Mouse (Mus musculus) kidney, postnatal 14 days (tissue): ENCODE data around the gene Palm2.

Experiments used
- DNase-seq: peaks from one replicate; pipeline ENCODE4 v3.0.0; 2022; ENCODE audit warnings: mixed read lengths

Palm2 gene

DNA sequence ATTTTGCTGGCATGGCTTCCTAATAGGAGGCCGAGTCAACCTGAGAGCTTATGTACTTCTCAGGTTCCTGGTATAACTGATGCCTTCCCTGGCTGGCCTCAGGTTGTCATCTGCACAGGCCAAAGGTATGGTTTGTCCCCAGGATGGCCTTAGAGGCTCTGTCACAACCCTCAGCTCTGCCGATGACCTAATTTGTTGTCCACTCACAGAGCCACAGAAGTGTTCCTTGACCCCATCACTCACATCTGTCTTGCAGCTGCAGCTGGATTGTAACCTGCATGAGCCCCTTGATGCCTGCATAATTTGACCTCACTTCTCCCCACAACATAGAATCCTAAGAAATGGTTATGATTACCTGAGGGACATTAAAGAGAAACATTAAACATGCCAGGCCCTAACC is 190.8 kb downstream of the Palm2 start:
- no peak for DNase-seq

DNA sequence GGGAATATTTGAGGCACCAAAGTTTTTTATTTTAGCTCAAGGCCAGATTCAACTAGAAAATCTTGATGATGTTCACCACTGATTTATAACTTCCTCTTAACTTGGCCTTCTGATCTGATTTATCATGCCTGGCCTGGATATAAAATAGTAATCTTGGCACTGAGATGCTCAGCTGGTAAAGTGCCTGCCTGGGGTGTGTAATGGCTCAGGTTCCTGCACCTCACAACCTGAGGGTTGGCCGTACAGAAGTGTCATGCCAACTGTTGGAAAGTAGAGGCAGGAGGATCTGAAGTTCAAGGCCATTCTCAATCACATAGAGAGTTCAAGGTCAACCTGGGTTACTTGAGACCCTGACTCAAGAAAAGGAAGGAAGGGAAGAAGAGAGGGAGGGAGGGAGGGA is 191.3 kb downstream of the Palm2 start:
- no peak for DNase-seq

DNA sequence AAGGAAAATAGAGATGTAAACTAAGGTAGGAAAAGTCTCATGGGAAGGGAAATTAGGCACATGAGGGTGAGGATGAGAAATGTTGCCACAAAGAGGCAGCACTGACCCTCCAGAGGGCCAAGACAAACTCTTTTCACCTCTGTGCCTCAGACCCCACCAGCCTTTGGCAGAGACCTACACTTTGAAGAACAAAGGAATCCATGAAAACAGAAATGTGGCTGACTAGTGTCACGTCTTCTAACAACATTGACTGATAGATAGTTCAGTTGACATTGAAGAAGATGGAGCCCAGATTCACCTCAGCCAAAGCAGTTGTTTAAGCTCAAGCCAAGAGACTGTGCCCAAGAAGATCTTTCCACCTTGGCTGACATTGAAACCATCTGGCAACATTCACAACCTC is 191.7 kb downstream of the Palm2 start:
- no peak for DNase-seq

DNA sequence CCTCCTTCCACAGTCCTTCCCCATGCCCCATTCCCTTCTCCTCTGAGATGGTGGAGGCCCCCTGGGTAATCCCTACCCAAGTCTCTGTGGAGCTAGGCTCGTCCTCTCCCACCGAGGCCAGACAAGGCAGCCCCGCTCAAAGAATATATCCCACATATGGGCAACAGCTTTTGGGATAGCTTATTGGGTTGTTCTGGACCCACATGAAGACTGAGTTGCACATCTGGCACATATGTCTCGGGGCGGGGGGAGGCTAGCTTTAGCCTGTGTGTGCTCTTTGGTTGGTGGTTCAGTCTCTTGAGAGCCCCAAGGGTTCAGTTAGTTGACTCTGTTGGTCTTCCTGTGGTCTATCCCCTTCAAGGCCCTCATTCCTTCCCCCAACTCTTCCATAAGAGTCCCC is 192.9 kb downstream of the Palm2 start:
- no peak for DNase-seq

DNA sequence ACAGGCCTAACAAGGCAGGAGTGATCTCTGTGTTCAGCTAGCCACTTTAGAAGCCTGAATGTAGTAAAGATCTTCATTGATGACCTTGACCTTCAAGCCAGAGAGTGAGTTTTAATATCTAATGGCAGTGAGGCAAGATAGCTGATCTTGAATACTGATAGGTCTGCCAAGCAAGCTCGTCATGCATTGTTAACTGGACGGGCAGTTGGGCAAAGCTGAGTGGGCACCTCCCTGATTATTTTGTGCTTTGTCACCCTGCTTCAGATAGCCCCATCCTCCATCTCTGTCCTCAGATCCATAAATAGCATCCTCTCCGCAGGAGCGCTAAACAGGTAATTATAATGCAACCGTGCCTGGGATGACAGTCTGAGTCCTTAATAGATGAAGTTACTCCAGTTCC is 198.3 kb downstream of the Palm2 start:
- DNase-seq: no peak

DNA sequence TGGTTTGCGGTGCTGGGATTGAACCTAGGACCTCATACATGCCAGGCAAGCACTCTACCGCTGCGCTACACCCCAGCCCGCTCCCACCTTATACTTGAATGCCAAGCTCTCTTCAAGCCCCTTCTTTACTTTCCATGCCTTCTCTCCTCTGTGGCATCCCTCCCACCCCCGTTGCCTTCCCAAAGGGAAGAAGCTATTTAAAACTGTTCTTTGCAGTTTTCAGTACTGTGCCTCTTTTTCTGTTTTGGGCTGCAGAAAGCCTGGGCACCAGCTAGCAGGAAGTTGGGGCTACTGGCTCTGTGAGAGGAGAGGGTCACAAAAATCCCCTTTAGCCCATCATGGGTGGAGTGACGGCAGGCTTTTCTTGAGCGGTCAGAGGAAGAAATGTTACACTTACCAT is 199.0 kb downstream of the Palm2 start:
- no peak for DNase-seq

DNA sequence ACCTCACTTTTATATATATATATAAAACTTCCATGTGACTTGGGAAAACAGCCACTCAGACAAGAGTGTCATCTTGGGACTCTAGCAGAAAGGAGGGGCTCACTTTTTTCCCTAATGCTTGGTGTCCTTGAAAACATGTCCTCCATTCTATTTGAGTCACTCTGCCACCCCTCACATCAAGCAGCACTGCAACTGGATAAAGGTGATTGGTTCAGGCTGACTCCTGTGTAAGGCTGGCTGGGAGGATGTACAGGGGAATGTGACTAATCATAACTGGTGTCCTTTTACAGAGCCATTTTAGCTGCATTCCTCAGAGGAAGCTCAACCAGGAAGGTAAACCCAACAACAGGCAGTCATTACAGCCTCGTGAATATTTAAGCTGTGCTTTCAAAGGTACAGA is 200.9 kb downstream of the Palm2 start:
- DNase-seq: no peak

DNA sequence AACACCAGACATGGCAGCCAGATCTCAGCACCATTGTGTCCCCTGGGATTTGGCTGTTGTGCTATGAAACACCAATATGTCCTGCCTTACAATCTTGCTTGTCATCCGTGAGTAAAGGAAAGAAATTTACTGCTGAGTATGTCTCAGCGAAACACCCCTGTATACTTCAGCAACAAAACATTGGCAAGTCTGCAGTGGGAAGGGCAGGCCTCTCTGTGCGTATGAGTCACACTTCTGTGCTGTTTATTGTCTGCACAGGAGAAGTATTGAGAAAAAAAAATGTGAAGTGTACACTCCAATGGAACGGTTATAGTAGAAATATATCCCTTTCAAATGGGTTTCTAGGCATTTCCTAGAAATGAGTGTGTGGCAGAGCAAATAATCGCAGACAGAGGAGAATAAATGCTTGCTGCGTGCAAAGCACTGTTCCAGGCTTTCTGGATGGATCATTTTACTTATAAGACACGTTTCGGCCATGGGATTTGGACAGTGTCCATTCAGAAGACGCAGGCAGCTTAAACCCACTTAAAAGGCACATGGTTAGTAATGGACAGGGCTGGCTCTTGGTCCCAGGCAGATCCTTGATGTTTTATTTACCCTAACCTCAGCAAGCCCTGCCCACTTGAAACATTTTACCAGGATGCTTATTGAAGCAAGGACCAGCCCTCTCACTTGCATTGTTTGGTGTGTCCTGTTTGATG is 202.9 kb downstream of the Palm2 start:
- no peak for DNase-seq

DNA sequence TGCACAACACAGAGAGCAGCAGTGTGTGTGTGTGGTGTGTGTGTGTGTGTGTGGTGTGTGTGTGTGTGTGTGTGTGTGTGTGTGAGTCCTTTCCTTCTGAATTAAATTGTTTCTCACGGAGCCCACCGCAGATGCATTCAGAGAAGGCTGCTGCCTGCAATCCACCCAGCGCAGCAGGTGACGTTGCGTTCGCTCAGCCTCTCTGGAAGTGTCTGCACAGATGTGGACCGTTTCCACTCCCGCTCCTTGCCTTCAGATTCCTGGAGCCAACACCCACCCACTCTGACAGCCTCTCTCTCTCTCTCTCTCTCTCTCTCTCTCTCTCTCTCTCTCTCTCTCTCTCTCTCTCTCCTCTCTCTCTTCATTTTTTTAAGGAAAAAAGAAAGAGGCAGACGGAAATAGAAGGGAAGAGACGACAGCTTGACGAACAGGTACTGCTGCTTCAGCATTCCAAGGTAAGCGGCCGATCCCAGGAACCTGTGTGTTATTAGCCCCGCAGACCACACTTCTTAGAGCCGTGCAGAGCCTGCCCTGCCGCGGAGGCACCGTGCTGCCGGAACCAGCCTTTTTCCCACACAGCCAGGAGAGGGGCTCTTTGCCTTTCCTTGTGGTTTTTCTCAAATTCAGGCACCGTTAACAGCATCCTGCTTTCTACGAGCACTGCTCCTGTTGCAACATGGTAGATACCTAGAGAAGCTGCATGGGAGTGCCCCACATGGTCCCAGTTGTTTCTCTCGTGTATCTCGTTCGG is 203.8 kb downstream of the Palm2 start:
- DNase-seq: peak; percentile 4

DNA sequence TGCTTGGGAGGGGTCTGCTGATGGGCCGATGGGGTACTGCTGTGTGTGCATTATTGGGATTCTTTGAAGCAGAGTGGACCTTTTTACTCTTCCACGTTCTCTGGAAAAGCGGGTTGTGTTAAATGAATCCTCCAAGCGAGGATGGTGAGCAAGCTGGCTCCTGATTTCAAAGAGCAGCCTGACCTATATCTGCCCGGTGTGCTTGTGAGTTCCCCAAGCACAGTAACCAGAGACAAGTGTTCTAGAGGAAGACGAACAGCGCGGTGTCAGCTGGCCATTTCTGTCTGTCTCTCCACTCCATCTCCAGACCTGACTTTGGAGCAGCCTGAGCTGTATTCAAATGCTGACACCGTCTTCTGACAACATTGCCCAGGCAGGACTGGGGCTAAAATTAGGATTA is 204.9 kb downstream of the Palm2 start:
- no peak for DNase-seq

DNA sequence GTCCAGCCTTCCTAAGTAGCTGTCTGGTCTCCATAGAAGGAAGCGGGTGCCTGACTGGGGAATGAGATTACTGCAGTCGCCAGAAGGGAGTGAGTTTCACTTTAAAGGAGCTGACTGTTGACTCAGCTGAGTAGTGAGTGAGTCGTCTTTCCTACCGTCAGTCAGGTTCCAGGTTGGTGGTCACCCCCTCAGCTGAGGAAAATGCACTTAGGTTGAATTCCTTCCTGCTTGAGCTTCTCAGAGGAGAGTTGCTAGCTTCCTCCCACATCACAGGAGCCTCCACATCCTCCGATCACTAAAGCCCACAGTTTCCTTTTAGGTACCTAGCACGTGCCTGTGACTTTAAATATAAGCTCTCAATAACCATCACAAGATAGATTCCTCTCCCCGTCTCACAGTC is 206.2 kb downstream of the Palm2 start:
- DNase-seq: no peak

DNA sequence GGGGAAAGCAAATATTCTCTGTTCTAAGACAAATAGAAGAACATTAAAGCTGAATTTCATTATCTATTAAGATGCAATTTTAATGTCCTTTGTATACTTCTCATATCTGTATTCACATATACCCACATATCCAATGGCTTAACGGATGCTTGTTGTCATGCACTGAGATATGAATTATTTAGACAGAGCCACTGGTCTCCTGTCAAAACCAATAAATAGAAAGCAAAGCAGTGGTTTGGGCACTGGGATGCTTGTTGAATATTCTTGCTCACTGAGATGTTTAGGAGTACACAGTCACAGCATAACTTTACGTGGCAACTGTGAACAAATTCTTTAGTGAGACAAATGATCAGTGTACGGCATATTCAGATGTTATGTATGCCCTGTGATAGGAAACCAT is 206.9 kb downstream of the Palm2 start:
- no peak for DNase-seq

DNA sequence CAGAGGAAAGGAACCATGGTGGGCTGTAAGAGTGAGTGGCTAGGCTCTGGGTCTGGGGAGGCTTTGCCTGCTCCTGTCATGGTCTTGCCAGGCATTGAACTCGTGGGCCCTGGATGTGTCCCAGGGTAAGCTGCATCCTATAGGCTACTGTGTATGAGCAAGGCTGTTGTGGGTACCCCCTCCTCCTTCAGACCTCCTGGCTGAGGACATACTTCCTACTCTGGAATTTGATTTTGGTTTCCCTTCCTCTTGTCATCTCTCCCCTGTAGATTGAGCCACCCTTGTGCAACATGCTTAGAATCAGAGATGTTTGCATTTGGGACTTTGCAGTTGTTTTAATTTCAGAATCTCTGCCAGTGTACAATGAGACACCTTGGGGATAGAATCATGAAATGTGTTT is 216.9 kb downstream of the Palm2 start:
- no peak for DNase-seq

DNA sequence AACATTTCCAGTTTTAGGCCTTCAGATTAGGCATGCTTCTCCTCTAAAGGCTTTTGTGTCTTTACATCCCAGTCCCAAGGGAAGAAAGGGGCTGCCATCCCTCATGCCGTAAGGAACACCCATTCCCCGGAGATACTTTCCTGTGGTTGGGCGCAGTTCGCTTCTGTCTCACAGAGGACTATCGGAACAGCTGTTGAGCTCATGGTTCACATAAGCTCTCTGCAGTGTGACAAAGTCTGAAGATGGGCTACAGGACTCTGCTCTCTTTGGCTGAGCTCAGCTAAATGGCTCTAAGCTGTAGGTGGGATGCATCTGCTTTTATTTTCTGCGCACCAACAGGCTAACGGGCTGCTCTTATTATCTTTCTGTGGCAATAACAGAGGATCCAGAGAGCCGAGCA is 217.5 kb downstream of the Palm2 start:
- no peak for DNase-seq

DNA sequence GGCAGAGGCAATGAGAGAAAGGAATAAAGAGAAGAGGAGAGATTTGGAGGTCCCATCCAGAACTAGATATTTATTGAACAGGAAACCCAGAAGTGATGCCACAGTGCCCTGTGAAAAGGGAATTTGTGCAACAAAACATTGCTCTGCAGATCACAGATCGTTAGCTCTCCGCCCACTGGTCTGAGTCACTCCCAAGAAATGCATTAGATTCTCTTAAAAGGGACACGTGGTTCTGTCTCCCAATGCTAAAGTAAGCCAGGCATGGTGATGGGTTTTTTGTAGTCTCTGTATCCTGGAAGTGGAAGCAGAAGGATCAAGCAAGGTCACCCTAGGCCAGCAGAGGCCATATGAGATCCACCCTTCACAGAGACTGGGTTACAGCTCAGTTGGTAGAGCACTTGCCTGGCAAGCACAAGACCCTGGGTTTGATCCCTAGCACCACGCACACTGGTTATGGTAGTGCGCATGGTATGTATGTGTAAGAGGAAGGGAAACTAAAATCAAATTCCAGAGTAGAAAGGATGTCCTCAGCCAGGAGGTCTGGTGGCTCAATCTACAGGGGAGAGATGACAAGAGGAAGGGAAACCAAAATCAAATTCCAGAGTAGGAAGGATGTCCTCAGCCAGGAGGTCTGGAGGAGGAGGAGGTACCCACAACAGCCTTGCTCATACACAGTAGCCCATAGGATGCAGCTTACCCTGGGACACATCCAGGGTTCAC is 218.3 kb downstream of the Palm2 start:
- DNase-seq: no peak

DNA sequence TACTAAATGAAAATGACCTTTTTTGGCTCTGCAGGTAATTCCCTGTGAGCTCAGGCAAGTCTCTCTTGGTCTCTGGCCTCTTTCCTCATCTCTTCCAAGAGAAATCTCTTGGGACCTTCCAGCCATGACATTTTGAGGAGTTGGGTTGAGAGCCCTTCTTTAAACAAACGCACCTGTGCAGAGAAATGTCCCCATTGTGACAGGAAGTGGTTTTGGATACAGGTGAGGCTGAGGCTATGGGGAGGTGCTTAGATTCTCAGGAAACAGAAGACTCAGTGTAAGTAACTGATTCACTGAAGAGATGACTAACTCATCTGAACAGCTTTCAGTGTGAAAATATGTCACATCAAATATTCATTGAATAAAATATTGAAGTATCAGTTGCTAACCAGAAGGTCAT is 221.9 kb downstream of the Palm2 start:
- DNase-seq: no peak

DNA sequence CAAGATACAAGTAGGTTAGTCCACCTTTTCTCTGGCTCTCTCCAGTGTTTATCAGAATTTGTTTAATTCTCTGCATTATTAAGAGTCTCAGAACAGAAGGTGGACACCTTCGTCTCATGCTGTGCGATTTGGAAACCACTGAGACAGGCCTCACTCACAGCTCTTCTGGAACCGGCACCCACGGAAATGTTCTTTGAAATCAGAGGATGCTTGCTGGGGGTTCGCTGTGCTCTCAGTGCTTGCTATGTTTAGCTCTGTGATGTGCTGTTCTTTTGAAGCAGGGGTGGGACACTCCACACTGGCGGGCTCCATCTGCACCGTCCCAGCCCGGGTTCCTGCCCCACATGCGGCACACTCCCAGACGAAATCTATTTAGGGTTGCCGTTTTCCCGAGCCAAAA is 222.3 kb downstream of the Palm2 start:
- no peak for DNase-seq

DNA sequence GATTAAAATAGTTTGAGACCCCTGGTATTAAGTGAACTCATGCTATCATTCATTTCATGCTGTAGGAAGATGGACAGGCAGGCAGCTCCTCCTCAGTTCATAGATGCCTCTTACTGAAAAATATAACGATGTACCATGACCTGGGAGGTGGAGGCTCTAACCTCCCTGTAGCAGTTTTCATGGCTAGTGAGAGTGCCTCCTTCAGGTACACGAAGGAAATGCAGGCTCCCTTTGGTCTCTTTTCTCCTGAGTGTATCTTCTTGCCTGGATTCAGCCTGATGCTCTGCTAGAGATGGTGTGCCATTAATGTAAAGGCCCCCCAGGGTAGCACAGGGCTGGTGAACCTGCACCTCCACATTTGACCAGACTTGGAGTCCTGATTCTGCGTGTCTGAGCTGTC is 222.8 kb downstream of the Palm2 start:
- DNase-seq: no peak

DNA sequence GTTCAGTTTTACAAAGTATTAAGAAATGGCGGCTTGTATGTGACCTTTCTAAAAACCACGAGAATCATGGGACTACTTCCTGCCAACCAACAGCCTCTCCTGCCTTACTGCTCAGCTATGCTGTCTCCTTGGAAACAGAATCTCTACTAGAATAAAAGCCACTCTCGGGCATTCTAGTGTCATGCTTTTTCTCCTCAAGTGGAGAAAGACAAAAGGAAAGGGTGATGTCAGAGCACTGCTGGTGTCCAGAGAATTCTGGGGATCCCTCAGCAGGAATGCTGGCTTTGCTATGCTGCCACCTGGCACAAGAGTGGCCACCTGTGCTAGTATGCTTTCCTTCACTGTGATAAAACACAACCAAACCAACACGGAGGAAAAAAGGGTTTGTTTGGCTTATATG is 226.4 kb downstream of the Palm2 start:
- DNase-seq: no peak

DNA sequence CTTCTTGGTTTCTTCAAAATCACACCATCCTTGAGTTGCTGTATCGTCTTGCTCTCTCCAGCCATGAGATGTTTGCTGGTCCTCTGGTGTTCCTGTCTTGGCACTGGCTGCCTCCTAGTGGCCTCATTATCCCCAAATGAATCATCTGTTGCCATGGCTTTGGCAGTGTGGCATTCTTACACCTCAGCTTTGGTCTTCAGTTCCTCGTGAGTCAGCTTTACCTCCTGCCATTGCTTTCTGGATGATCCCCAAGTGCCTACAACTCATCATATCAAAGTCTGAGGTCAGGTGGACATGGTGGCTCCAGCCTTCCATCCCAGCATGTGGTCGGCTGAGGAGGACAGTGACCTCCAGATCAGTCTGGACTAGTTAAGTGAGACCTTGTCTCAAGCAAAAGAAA is 232.1 kb downstream of the Palm2 start:
- no peak for DNase-seq

DNA sequence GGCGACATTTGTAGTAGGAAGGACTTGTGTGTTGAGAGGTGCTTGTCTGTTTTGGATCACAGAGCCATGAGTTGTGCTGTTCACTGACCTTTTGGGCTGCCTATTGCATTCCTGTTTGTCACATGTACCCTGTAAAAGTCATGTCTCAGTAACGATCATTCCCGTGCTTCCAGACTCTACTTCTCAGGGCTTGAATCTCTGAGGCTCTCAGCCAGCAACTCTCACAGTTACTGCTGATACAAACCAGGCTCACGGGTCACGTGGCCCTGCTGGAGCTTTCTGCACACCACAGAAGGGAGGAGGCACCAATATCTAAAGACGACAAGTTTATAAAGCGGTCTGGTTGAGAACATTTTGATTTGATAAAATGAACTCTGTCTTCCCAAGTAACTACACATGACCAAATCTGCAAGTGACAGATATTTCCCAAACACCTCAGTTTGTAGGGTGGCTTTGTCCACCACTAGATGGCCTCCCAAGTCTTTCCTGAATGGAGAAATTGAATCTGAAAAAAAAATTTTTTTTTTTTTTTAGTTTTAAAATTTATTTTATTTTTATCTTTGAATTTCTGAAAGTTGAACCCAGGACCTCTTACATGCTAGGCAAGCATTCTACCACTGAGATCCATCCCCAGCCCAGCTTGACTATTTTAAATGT is 236.9 kb downstream of the Palm2 start:
- peak; percentile 39 for DNase-seq

DNA sequence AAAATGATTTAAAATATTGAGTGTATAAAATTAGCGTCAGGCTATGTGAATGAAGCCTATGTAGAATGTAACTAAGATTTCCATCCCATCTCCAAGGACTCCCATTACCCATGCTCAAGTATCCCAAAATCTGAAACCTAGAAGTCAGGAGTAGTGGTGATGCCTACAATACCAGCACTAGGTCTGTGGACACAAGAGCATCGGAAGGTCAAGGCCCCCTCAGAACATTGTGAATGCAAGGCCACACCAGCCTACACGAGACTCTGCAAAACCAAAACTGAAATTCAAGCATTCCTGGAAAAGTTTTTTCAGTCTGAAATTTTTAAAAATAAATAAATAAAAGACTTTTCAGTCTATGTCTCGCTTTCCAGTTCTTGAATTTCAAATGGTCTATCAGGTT is 238.5 kb downstream of the Palm2 start:
- DNase-seq: no peak
